Mouse (Mus musculus): Measurements from ENCODE around the gene Irgm1.
A peak's percentile ranks its signal among the peaks of the same experiment; 100 is the strongest.
"Not testable (repeated sequence)": the region's sequence is repeated elsewhere in the genome, so short reads cannot be mapped to it uniquely, and the experiment has no call there.

The Irgm1 gene

DNA sequence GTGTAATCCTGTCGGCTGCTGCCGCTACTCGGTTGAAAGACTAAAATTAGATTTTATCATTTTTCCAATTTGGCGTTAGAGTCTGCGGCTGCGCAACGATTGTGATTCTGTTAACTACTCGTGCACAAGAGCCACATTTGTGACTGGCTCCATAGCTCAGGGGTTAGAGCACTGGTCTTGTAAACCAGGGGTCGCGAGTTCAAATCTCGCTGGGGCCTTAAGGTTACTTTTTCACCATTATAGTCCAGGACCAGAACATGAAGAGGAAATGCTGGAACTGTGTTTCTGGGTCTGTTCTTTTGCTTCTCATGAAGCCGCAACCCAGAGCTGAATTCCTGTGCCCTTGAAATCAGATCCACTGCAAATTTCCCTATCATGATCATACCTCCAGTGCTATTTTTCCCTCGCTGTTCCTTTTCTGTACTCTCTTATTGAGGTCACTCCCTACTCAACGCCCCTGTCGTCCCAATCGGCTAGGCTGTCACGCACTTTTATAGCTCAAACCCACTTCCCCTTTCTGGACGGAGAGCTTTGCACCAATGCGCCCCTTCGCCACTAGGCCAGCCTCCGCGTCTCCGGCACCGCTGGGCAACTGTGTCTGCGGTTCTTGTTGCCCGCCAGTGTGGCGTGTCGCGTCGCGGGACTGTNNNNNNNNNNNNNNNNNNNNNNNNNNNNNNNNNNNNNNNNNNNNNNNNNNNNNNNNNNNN is 17.9 kb downstream of the Irgm1 start:
- peak; percentile 95 for DNase-seq

DNA sequence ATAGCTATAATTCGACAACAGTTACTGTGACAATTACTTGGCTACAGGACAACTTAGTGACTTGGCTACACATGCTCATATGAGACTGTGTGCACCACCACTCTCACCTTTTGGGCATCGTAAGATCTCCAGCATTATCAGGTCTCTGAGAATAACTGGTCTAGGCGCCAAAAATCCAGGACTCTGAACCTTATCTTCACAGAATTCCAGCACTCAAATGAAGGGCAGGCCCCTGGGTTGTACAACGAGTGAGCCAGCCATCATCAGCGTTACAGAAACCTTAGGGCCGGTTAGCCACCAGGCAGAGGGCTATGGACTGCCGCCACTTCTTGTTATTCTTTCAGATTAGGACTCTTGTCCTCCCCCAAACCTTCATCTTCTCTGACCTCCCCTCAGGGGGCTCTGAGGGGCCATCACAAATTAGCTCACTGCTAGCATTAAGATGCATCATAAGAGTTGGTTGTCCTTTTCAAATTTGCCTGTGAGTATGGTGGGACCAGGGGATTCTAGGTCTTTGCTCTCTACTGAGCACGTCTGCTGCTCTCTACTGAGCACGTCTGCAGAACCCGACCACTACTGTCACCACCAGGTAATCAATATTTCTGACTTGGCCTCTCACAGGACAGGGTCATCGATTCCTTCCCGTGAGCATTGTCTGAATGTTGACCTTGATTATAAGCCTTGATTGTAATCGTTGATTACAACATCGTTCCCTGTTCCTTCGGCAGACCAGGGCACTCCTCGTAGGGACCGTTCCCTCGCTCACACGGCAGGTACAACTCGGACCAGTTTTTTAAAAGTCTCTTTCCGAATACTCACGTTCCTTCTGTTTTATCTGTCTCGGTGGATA is 18.6 kb downstream of the Irgm1 start:
- DNase-seq = no peak

DNA sequence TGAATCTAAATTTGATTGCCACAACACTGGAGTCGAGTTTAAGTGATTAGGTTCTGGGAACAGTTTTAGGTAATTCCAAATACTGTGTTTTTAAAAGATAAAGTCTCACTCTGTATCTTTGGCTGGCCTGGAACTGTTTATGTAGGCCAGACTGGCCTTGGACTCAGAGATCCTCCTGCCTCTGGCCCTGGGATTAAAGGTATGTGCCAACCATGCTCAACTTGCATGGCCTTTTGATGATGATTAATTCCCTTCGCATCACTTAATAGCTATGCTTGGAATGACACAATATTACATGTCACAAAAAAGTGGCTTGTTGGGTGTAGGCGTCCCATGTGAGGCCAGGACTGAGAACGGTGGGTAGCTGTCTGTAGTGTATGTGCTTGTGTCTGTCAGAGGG is 19.3 kb downstream of the Irgm1 start:
- no peak for DNase-seq

DNA sequence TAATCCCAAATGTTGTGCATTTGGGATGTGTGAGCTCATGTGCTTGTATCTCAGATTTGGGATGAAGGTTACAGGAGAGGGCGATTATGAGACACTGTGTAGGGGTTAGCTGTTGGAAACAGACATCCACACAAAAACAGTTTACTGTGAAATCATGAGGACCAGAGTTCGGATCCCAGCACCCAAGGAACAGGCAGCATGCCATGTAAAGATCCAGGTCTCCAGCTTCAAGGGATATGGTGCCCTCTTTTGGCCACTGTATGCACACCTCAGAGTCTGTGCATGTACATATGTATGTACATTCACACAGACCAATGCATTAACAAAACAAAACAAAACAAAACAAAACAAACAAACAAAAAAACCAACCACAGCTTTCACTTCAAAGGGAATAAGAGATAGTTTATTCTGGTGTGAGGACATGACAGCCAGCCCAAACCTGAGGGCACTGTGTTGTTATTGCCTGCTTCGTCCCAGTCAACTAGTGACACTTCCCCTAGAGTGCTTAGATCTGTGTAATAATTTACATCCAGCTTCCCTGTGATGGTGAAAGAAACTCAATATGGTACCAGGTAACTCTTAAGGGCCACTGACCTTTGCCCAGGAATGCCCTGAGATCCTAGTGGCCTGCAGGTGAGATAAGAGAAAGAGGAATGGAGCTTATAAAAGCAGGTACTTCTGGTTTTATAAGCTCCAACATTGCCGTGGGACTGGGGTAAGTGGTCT is 20.1 kb downstream of the Irgm1 start:
- DNase-seq = peak; percentile 21

DNA sequence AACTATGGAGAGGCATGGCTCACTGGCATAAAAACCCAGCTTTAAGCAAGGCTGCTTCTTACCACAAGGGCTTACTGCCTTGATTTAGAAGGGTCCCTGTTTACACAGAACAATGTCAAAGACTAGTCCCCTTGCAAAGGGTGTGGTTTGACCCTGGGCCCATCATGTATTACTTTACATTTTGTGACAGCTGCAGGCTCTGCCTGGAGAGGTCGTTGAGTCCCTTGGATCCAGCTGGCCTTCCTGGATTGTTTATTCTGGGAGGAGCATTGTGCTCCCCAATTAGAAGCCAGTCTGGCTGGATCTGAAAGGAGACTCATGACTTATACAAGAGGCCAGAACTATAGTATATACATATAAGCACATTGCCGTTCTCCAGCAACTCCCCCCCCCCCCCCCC is 21.2 kb downstream of the Irgm1 start:
- no peak for DNase-seq

DNA sequence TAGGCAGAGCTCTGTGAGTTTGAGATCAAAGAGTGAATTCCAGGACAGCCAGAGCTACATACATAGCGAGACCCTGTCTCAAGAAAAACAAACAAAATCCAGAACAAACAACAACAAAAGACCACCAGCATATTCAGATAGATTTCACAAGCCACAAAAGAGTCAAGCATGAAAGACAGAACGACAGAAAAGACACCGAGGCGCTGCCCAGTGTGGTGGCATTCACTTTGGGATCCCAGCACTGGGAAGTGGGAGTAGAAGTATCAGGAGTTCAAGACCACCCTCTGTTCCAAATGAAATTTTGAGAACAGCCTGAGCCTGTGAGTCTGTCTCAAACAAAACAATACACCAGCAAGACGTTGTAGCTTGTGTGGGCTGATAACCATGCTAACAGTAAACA is 24.6 kb downstream of the Irgm1 start:
- no peak for DNase-seq

DNA sequence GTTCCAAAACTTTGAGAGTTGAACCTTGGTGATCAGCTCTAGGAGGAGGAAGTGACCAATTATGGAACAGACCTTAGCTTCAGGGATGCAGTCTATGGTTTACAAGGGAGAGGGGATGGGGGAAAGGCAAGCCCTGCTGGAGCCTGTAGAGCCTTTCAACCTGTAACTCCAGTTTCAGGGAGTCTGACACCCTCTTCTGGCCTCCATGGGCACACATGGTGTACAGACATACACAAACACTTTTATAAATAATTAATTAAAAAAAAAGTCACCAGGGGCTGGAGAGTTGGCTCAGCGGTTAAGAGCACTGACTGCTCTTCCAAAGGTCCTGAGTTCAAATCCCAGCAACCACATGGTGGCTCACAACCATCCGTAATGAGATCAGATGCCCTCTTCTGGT is 25.1 kb downstream of the Irgm1 start:
- DNase-seq = not testable (repeated sequence)

DNA sequence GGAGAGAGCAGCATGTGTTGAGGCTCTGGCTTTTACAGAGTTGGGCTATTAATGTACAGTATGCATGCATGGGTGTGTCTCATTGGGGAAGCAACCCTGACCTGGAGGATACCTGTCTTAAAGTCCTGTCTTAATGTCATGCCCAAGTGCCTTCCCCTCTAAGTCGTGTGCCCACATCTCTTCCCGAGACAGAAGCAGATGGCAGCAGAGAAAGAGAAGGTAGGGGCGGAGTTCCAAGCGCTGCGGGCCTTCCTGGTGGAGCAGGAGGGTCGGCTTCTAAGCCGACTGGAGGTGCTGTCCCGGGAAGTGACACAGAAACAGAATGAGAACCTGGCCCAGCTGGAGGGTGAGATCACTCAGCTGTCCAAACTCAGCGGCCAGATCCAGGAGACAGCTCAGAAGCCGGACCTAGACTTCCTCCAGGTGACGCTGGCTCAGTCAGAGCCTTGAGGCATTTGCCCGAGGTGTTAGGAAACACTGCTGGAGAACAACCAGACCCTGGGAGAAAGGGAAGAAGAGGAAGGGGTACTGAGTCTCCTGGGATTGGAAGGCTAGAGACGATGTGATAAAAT is 26.2 kb downstream of the Irgm1 start:
- no peak for DNase-seq

DNA sequence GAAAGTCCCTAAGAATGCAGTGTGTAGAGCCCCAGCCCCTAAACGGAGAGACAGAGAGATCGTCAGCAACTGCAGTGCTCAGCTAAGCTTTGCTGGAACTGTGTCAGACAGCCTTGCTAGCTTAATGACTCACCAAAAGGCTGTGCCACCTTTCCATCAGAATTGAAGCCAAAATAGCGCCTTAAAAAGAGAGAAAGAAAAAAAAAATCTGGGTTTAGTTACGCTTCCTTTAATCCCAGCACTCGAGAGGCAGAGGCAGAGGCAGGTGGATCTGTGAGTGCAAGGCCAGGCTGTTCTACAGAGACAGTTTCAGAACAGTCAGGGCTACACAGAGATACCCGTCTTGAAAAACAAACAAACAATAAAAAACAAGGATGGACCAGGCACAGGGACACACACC is 27.2 kb downstream of the Irgm1 start:
- no peak for DNase-seq

DNA sequence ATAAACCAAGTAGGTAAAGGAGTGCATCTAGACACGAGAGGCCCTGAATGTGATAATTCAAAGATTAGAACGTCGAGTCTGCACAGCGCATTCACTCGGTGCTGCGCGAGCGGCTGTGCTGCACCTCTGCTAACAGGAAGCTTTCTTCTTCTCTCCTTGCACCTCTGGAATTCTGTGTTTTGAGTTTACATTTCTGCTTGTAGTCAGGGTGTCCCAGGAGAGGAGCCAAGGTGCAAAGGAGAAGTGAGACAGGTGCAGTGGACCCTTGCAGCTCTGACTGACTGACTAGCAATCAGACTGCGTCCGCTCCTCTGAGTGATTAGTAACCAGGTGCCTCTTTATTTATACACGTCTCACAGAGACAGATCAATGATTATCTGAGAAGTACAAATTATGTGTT is 28.3 kb downstream of the Irgm1 start:
- DNase-seq = no peak

DNA sequence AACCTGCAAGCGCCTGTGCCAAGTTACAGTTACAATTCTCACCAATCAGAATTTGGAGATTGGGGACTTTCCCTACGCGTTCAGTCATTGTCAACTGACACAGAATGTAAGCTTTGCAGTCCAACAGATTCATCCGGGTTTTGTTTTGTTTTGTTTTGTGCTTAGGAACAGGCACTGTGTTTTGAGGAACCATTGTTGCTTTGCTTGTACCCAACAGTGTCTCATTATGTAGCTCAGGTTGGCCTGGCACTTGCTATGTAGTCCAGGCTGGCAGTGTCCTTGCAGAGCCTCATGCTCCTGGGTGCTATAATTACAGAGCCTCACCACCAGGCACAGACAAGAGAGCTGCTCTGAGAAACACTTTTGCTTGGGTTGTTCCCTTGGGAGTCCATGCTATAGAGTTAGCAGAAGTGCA is 29.1 kb downstream of the Irgm1 start:
- DNase-seq = no peak

DNA sequence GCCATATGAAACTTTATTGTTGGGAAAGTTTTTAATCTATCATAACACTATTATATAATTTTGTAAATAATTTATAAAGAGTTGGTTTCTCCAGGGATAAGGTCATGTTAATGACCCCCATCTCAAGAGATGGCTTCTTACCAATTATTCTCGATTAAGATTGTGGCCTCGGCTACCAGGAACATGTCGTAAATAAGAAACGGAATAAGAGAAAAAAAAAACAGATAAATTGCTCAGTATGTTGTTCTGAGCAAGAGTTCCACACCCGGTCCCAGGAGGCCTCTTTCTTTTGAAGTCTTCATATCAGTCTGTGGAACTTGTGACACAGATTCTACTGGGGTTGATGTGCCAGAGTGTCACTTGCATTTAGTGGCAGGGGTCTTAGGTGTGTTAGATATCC is 30.3 kb downstream of the Irgm1 start:
- no peak for DNase-seq

DNA sequence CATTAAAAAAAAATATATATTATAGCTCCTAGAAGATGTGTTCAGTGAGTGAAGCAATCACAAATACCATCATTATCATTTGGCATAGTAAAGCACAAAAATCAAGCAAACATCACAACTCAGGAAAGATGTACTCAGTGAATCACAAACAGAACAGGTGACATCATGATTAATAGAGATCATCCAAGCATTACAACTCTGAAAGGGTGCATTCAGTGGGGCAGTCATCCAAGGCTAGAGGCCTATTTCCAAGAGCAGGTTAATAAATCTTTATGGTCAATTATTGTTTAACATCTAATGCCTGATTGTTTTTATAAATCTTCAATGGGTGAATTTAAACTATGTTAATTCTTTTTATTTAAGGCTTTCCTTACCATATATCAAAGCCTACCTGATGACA is 30.7 kb downstream of the Irgm1 start:
- no peak for DNase-seq

DNA sequence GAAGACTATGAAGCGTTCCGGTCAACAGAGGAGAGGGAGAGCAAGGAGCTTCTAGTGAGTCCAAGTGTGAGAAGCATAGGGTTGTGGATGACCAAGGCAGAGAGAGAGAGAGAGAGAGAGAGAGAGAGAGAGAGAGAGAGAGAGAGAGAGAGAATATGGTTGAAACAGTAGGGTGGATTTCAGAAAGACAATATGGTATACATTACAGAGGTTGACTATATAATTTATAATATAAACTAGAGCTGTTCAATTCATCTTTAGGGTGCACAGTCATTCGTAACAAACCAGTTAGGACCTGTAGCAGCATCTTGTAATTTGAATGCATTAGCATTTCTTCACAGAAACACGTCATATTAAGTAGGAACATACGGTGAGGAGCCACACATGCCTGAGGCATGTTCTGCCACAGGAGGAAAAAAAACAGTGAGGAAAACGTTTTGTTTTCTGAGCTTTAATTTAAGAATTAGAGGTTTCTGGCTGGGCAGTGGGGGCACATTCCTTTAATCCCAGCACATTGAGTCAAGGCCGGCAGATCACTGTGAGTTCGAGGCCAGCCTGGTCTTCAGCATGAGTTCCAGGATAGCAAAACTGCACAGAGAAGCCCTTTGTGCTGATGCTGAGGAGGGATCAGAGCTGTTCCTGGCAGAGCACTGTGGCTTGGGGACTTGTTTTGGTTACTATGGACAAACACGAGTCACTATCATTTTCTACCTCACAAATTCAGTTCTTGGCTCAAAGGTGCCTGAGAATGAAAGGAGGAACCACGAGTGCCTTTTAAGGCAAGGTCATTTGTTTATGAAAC is 32.4 kb downstream of the Irgm1 start:
- no peak for DNase-seq

DNA sequence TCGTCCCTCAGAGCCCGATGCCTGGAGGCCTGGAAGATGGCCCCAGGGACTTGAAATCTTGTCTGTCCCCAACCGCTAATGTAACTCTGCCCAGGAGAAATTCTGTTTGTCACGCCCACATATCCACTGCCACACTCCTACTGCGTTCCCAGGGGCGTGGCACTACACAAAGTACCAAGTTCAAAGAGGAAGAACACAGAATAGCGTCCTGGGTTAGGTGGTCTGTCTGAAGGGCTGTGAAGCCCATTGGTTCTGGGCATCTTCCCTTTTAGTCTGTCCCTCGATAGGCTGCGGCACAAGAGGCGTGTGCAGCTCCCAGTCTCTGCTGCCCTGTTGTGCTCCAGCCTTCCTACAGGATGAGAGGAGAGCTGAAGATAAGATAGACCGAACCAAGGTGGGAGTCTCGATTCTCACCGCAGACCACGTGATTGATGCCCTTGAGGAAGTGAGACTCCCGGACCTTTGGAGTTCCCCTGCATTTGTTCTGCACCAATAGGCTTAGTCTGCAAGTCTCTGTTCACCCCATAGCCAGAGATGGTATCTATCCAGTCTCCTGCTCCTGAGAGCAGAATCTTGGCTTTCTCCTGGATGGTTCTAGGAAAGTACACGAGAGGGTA is 33.2 kb downstream of the Irgm1 start:
- peak; percentile 70 for DNase-seq

DNA sequence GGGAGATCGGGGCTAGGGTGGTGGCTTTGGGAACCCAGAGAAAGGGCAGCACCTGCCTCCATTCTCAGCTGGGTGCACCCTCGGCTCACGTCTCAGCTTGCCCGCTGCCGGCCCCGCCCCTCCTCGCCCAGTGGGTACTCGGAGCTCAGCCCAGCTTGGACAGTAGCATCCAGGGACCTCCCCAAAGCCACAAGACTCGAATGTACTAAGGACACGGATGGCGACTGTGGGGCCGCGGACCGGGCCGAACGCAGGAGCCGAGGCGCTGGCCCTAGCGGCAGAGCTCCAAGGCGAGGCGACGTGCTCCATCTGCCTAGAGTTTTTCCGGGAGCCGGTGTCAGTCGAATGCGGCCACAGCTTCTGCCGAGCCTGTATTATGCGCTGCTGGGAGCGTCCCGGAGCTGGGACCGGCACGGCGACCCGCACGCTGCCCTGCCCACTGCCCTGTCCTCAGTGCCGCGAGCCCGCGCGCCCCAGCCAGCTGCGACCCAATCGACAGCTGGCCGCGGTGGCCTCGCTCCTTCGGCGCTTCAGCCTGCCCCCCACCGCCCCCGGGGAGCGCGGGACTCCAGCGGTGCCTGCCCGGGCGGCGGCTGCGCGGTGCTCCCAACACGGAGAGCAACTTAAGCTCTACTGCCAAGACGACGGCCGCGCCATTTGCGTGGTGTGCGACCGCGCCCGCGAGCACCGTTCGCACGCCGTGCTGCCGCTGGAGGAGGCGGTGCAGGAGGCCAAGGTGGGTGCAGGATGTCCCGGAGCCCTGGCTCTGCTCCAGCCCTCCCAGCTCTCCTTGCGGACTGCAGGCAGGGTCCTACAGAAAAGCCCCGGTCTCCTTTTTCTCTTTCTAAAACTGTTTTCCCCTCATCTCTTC is 33.9 kb downstream of the Irgm1 start:
- DNase-seq = peak; percentile 82

DNA sequence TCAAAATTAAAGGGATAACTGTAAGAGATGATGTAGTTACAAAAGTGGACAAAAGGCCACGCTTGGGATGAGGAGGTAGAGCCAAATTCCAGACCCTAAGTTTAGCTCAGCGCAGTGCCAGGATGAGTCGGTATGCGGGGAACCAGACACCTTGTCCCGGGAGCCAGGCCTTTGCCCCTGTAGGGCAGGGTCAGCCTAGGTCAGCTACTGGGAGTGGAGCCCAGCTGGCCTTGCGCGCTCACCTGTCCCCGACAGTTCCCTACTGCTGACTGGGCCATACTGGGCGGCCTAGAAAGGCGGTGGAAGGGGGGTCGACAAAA is 34.5 kb downstream of the Irgm1 start:
- DNase-seq = no peak

DNA sequence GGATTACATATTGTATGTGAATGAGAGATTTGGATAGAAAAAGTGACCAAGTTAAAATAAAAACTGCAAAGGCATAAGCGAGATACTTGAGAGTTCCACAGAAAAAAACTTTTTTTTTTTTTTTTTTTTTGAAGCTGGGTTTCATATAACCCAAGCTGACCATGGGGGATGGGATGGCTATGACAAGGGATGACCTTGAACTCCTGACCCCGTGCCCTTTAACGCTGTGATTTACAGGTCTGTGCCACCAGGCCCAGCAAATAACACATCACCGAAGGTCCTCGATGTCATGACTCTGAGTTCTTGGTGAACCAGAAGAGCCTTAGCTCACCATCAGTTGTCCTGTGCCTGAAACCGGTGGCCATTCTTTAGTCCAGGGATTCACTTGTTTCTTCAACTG is 35.6 kb downstream of the Irgm1 start:
- no peak for DNase-seq

DNA sequence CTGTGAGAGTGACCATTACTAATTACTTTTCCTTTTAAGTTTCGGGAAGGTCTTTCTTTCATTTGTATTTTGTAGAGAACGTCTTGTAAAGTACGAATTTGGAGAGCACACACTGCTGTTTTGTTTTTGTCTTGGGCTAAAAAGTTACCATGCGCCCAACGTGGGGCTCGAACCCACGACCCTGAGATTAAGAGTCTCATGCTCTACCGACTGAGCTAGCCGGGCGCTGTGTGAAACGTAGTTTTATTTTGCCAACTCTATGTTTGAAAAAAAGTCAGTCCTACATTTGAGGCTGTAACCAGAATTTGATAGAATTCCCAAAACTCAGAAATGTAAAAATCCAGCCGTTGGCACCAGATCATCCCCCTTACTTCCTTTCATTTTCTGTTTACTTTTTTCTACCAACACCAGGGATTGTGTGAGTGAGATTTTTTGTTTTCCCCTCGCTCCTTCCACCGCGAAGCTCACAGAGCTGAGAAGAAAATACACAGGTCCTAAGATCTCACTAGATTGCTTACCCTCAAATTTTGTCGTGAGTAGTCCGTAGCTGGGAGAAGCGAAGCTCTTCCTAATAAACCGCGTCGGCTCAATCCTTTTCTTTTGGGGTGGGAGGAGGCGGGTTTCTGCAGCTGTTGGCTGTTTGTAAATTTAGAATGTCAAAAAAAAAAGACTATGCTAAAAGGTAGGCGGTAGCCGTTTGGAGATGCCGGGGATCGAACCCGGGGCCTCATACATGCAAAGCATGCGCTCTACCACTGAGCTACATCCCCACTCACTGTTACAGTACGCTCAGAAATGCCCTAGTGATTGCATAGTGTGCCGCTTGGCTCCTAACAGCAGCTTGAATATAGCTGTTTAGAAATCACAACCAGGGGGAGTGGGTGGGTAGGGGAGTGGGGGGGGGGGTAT is 37.5 kb downstream of the Irgm1 start:
- peak; percentile 96 for DNase-seq

DNA sequence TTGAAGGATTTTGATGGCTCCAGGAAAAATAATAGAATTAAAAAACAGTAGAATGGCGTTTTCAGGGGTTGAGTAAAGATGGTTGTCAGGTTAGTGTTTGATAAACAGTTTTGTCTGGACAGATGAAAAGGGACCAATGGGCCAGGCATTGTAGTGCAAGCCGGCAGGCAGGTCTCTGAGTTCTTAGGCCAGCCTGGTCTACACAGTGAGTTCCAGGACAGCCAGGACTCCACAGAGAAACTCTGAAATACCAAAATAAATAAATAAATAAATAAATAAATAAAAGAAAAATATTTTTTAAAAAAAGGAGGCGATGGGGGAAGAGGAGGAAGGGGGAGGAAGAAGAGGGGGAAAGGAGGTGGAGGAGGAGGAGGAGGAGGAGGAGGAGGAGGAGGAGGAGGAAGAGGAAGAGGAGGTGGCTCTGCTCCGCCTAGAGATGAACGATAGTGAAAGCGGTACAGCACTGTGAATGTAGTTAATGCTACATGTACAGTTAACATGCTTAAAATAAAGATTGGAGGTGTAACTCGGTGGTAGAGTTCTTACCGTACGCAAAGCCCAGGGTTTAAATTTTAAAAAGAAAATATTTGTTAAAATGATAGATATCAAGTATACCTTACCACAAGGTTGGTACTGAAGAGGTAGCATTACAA is 38.3 kb downstream of the Irgm1 start:
- DNase-seq = peak; percentile 34
